Mouse (Mus musculus) limb, embryonic 12.5 days (tissue): ENCODE measurements around the gene Cd79b. TPM values are rescaled to one million over a fixed set of nuclear protein-coding genes. Genes with fewer than 3 reads are reported as not detected.

Experiments
- ATAC-seq: fragments of 200-750 bp; cut with Nextera tagmentation; 2 replicates; pipeline ENCODE4 v1.8.0; 2017; ENCODE audit warnings: low read depth, moderate TSS enrichment; ENCODE audit not compliant: insufficient number of reproducible peaks, insufficient read depth, low FRiP score, low TSS enrichment
- H3K27ac ChIP-seq: fragments of 300-500 bp; sonication (generic); 2 replicates; pipeline ENCODE4 v1.5.1; 2016; ENCODE audit warnings: mild to moderate bottlenecking, moderate library complexity
- H3K27me3 ChIP-seq: fragments of 300-500 bp; sonication (generic); 2 replicates; pipeline ENCODE4 v1.6.1; 2016; ENCODE audit warnings: mild to moderate bottlenecking, moderate library complexity
- H3K36me3 ChIP-seq: fragments of 300-500 bp; sonication (generic); 2 replicates; pipeline ENCODE4 v1.6.1; 2016; ENCODE audit warnings: mild to moderate bottlenecking, moderate library complexity
- H3K4me1 ChIP-seq: fragments of 300-500 bp; sonication (generic); replicated peaks from 2 replicates; pipeline ENCODE4 v1.6.1; 2016
- H3K4me2 ChIP-seq: fragments of 300-500 bp; sonication (generic); 2 replicates; pipeline ENCODE4 v1.6.1; 2016; ENCODE audit warnings: mild to moderate bottlenecking, moderate library complexity
- H3K4me3 ChIP-seq: fragments of 300-500 bp; sonication (generic); replicated peaks from 2 replicates; pipeline ENCODE4 v1.5.1; 2016; ENCODE audit warnings: mild to moderate bottlenecking
- H3K9ac ChIP-seq: fragments of 300-500 bp; sonication (generic); replicated peaks from 2 replicates; pipeline ENCODE4 v1.6.1; 2016; ENCODE audit warnings: mild to moderate bottlenecking, moderate library complexity
- H3K9me3 ChIP-seq: fragments of 300-500 bp; sonication (generic); 2 replicates; pipeline ENCODE4 v1.6.1; 2016; ENCODE audit warnings: mild to moderate bottlenecking, moderate library complexity
- WGBS: fragments of 180-500 bp; shearing (Covaris S2); methylation state at CpG from one replicate; pipeline ENCODE4 v1.1.7; 2016; 5-methylcytosine and 5-hydroxymethylcytosine counted together
- polyA plus RNA-seq: library from polyadenylated mRNA; unstranded; fragments of >200 nt; fragmentation: Nextera tagmentation; extraction: Ambion mirVana; gene quantifications from 2 replicates; pipeline ENCODE4 v1.2.1, GENCODE M21; 2016

The Cd79b gene
- 1.3 and 1.8 TPM in 2 replicates for polyA plus RNA-seq

- H3K4me1 ChIP-seq = peaks cover 56% of the 10 kb centered on the region
- H3K36me3 ChIP-seq = no peaks in the 10 kb centered on the region
- H3K9ac ChIP-seq = no peak within 1 kb of the TSS
- H3K27ac ChIP-seq = peak within 1 kb of the TSS; percentile 53
- H3K9me3 ChIP-seq = no peaks in the 10 kb centered on the region
- no peak for ATAC-seq
- WGBS = 24% methylated on average over 9 of the region's 9 CpGs
- H3K4me3 ChIP-seq = no peak within 1 kb of the TSS
- H3K4me2 ChIP-seq = no peak within 1 kb of the TSS
- no peaks in the 10 kb centered on the region for H3K27me3 ChIP-seq
Measured at GRCm38 (mm10) chr11:106314333-106314812, at the start of gene Cd79b. TSS of gene Cd79b (minus strand) at chr11:106314762.

GRCm38 (mm10) chr11:106359350-106359749 is 44.8 kb upstream of the Cd79b start:
- WGBS = 16% methylated on average over 5 of the region's 5 CpGs
- no peaks in the 10 kb centered on the region for H3K9me3 ChIP-seq
- H3K27me3 ChIP-seq = 0 out of 2 replicates have a peak, but pooled peaks cover 4% of the 10 kb centered on the region
- no peak for ATAC-seq
- no peak overlapping the region for H3K9ac ChIP-seq
- no peaks in the 10 kb centered on the region for H3K4me1 ChIP-seq
- no peak overlapping the region for H3K4me3 ChIP-seq
- no peak overlapping the region for H3K4me2 ChIP-seq
- no peaks in the 10 kb centered on the region for H3K36me3 ChIP-seq
- H3K27ac ChIP-seq = no peak overlapping the region

GRCm38 (mm10) chr11:106355382-106356128 is 41.0 kb upstream of the Cd79b start:
- no peak for ATAC-seq
- no peaks in the 10 kb centered on the region for H3K9me3 ChIP-seq
- H3K4me3 ChIP-seq = no peak overlapping the region
- H3K4me1 ChIP-seq = peaks cover 10% of the 10 kb centered on the region
- peaks cover 3% of the 10 kb centered on the region; the same call in 1 of the 2 replicates for H3K27me3 ChIP-seq
- H3K27ac ChIP-seq = no peak overlapping the region
- WGBS = 66% methylated on average over 19 of the region's 19 CpGs
- H3K36me3 ChIP-seq = no peaks in the 10 kb centered on the region
- H3K4me2 ChIP-seq = no peak overlapping the region
- no peak overlapping the region for H3K9ac ChIP-seq

GRCm38 (mm10) chr11:106354181-106354580 is 39.6 kb upstream of the Cd79b start:
- Histone ChIP-seq H3K36me3 (no peaks in the 10 kb centered on the region), H3K27me3 (peaks cover 3% of the 10 kb centered on the region; the same call in 1 of the 2 replicates), H3K4me2 (no peak overlapping the region), H3K9ac (no peak overlapping the region), H3K27ac (no peak overlapping the region), H3K4me1 (peaks cover 10% of the 10 kb centered on the region), H3K4me3 (no peak overlapping the region), H3K9me3 (no peaks in the 10 kb centered on the region)
- 50% methylated on average over 1 of the region's 1 CpGs for whole genome bisulfite sequencing
- no peak for ATAC-seq

GRCm38 (mm10) chr11:106353188-106353587 is 38.6 kb upstream of the Cd79b start, which contains the start of gene Scn4a:
TSS of gene Scn4a (minus strand) at chr11:106353288.
- no peaks in the 10 kb centered on the region for H3K9me3 ChIP-seq
- H3K4me3 ChIP-seq = no peak within 1 kb of the TSS
- peaks cover 10% of the 10 kb centered on the region for H3K4me1 ChIP-seq
- no peak for ATAC-seq
- peaks cover 3% of the 10 kb centered on the region; the same call in 1 of the 2 replicates for H3K27me3 ChIP-seq
- H3K27ac ChIP-seq = no peak within 1 kb of the TSS
- no peaks in the 10 kb centered on the region for H3K36me3 ChIP-seq
- H3K9ac ChIP-seq = no peak within 1 kb of the TSS
- no peak within 1 kb of the TSS for H3K4me2 ChIP-seq
- 88% methylated on average over 12 of the region's 12 CpGs for WGBS

- H3K9me3 ChIP-seq = no peaks in the 10 kb centered on the region
- no peak overlapping the region for H3K4me3 ChIP-seq
- no peak overlapping the region for H3K4me2 ChIP-seq
- no peaks in the 10 kb centered on the region for H3K36me3 ChIP-seq
- ATAC-seq = no peak
- H3K4me1 ChIP-seq = peaks cover 10% of the 10 kb centered on the region
- no peak overlapping the region for H3K27ac ChIP-seq
- 69% methylated on average over 4 of the region's 4 CpGs for WGBS
- peaks cover 3% of the 10 kb centered on the region; the same call in 1 of the 2 replicates for H3K27me3 ChIP-seq
- H3K9ac ChIP-seq = no peak overlapping the region
Measured at GRCm38 (mm10) chr11:106351941-106352340, 37.4 kb upstream of the Cd79b start.

- Histone ChIP-seq H3K4me2 (no peak overlapping the region), H3K4me1 (peaks cover 10% of the 10 kb centered on the region), H3K4me3 (no peak overlapping the region), H3K27ac (no peak overlapping the region), H3K9ac (no peak overlapping the region), H3K9me3 (no peaks in the 10 kb centered on the region), H3K27me3 (peaks cover 3% of the 10 kb centered on the region; the same call in 1 of the 2 replicates), H3K36me3 (no peaks in the 10 kb centered on the region)
- WGBS = 65% methylated on average over 3 of the region's 3 CpGs
- no peak for ATAC-seq
Measured at GRCm38 (mm10) chr11:106351253-106351652, 36.7 kb upstream of the Cd79b start.

- Histone ChIP-seq H3K4me3 (no peak overlapping the region), H3K36me3 (no peaks in the 10 kb centered on the region), H3K27ac (no peak overlapping the region), H3K27me3 (peaks cover 3% of the 10 kb centered on the region; the same call in 1 of the 2 replicates), H3K9me3 (no peaks in the 10 kb centered on the region), H3K9ac (no peak overlapping the region), H3K4me1 (peaks cover 10% of the 10 kb centered on the region), H3K4me2 (no peak overlapping the region)
- 44% methylated on average over 5 of the region's 5 CpGs for WGBS
- ATAC-seq = no peak
Measured at GRCm38 (mm10) chr11:106350853-106351252, 36.3 kb upstream of the Cd79b start.

GRCm38 (mm10) chr11:106349772-106350171 is 35.2 kb upstream of the Cd79b start:
- H3K36me3 ChIP-seq = no peaks in the 10 kb centered on the region
- H3K27me3 ChIP-seq = peaks cover 3% of the 10 kb centered on the region; the same call in 1 of the 2 replicates
- H3K4me3 ChIP-seq = no peak overlapping the region
- H3K4me1 ChIP-seq = peaks cover 10% of the 10 kb centered on the region
- H3K9ac ChIP-seq = no peak overlapping the region
- no peak overlapping the region for H3K4me2 ChIP-seq
- H3K27ac ChIP-seq = no peak overlapping the region
- no peak for ATAC-seq
- 82% methylated on average over 6 of the region's 6 CpGs for WGBS
- no peaks in the 10 kb centered on the region for H3K9me3 ChIP-seq

GRCm38 (mm10) chr11:106344910-106345309 is 30.3 kb upstream of the Cd79b start:
- no peaks in the 10 kb centered on the region for H3K36me3 ChIP-seq
- H3K4me3 ChIP-seq = no peak overlapping the region
- H3K9ac ChIP-seq = 0 out of 2 replicates have a peak overlapping the region, but pooled peaks have one; percentile 4
- no peak overlapping the region for H3K27ac ChIP-seq
- no peak for ATAC-seq
- WGBS = 52% methylated on average over 6 of the region's 6 CpGs
- no peak overlapping the region for H3K4me2 ChIP-seq
- no peaks in the 10 kb centered on the region for H3K4me1 ChIP-seq
- H3K9me3 ChIP-seq = no peaks in the 10 kb centered on the region
- H3K27me3 ChIP-seq = no peaks in the 10 kb centered on the region

GRCm38 (mm10) chr11:106340990-106341520 is 26.5 kb upstream of the Cd79b start:
- Histone ChIP-seq H3K9ac (no peak overlapping the region), H3K36me3 (no peaks in the 10 kb centered on the region), H3K4me3 (no peak overlapping the region), H3K27me3 (0 out of 2 replicates have a peak, but pooled peaks cover 3% of the 10 kb centered on the region), H3K4me1 (0 out of 2 replicates have a peak, but pooled peaks cover 4% of the 10 kb centered on the region), H3K4me2 (no peak overlapping the region), H3K9me3 (no peaks in the 10 kb centered on the region), H3K27ac (no peak overlapping the region)
- 80% methylated on average over 9 of the region's 9 CpGs for WGBS
- no peak for ATAC-seq
